Mouse (Mus musculus): ENCODE measurements around the gene Rgs7bp.

DNA sequence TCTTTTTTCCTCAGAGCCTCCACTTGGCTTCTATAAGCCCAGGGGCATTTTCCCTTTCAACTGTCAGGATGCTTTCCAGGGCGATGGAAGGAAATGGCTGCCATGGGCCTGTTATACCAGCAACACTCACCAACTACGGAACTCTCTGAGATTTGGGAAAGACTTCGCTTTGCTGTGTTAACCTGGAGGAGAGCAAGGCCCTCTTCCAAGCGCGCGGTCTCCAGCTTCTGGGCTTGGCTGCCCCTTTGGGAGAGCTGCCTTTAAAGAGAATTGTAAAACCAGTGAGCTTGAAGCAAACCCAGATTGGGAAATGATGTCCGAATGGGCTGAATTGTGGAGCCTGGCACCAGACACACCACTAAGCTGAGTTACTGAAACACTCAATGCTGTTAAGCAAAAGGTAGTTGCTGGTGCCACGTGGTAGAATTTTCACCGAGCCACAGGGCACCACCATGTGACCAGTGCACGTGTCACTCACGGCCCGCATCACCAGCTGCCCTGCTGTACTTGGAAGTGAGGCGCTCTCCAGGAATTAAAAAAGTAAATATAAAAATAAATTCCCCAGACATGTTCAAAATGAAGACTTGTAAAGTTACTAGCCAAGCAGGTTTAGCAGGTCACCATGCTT, 115.7 kb downstream of the Rgs7bp start:
- TF ChIP-seq CTCF (IDR thresholded peaks at IDR 0.05; ENCODE audit: control insufficient read depth, insufficient read depth, low read length): no peak
- no peak for TF ChIP-seq POLR2A (IDR thresholded peaks at IDR 0.05; ENCODE audit: borderline replicate concordance, control insufficient read depth, low read depth, low read length)

Data from bone marrow, adult 2 months (tissue).